Mouse (Mus musculus) intestine, postnatal 0 days (tissue): ENCODE data around the gene Hspg2. TPM values are rescaled to one million over a fixed set of nuclear protein-coding genes. Genes with fewer than 3 reads are reported as not detected.

ENCODE experiments used
- ATAC-seq: fragments of 200-750 bp; cut with Nextera tagmentation; 2 replicates; pipeline ENCODE4 v1.8.0; 2017; ENCODE audit warnings: mild to moderate bottlenecking, moderate TSS enrichment, moderate library complexity
- H3K27ac ChIP-seq: fragments of 300-500 bp; sonication (generic); 2 replicates; pipeline ENCODE4 v1.5.1; 2014; ENCODE audit warnings: mild to moderate bottlenecking, low read depth, low read length, moderate library complexity
- H3K27me3 ChIP-seq: fragments of 300-500 bp; sonication (generic); replicated peaks from 2 replicates; pipeline ENCODE4 v1.6.1; 2014; ENCODE audit warnings: low read length, mixed read lengths; ENCODE audit not compliant: control insufficient read depth, insufficient read depth
- H3K36me3 ChIP-seq: fragments of 300-500 bp; sonication (generic); 2 replicates; pipeline ENCODE4 v1.6.1; 2014; ENCODE audit warnings: mild to moderate bottlenecking, moderate library complexity; ENCODE audit not compliant: control insufficient read depth, insufficient read depth
- H3K4me1 ChIP-seq: fragments of 300-500 bp; sonication (generic); replicated peaks from 2 replicates; pipeline ENCODE4 v1.6.1; 2014; ENCODE audit warnings: antibody characterized with exemption, low read length, mixed read lengths; ENCODE audit not compliant: control insufficient read depth, insufficient read depth
- H3K4me2 ChIP-seq: fragments of 300-500 bp; sonication (generic); replicated peaks from 2 replicates; pipeline ENCODE4 v1.6.1; 2014; ENCODE audit warnings: low read depth, mild to moderate bottlenecking, moderate library complexity
- H3K4me3 ChIP-seq: fragments of 300-500 bp; sonication (generic); 2 replicates; pipeline ENCODE4 v1.5.1; 2014; ENCODE audit warnings: low read depth, low read length
- H3K9ac ChIP-seq: fragments of 300-500 bp; sonication (generic); 2 replicates; pipeline ENCODE4 v1.6.1; 2014; ENCODE audit warnings: mild to moderate bottlenecking, low read depth, low read length
- H3K9me3 ChIP-seq: fragments of 300-500 bp; sonication (generic); 2 replicates; pipeline ENCODE4 v1.6.1; 2016; ENCODE audit warnings: mixed run types; ENCODE audit not compliant: control insufficient read depth
- CTCF ChIP-seq: sonication (generic); IDR thresholded peaks from 2 replicates; pipeline ENCODE4 v1.5.1; 2016; ENCODE audit warnings: low read depth, mild to moderate bottlenecking, control low read depth, antibody characterized with exemption, moderate library complexity
- WGBS: fragments of 180-500 bp; shearing (Covaris S2); extraction: QIAGEN DNeasy Blood & Tissue Kit; methylation state at CpG from one replicate; pipeline ENCODE4 v1.1.7; 2014; 5-methylcytosine and 5-hydroxymethylcytosine counted together
- polyA plus RNA-seq: library from polyadenylated mRNA; unstranded; fragments of >200 nt; fragmentation: Nextera tagmentation; extraction: Ambion mirVana; gene quantifications from 2 replicates; pipeline ENCODE4 v1.2.1, GENCODE M21; 2015

Gene Hspg2
- polyA plus RNA-seq, 1 experiment from 2014 or later: 16.3 TPM

GRCm38 (mm10) chr4:137481381-137482030, 12.9 kb downstream of the Hspg2 start:
- WGBS: 30% methylated on average over 13 of the region's 13 CpGs

GRCm38 (mm10) chr4:137483871-137484270, 15.3 kb downstream of the Hspg2 start:
- no peak for ATAC-seq
- no peak overlapping the region for H3K27ac ChIP-seq

More at GRCm38 (mm10) chr4:137481381-137482030, 12.9 kb downstream of the Hspg2 start:
- no peak overlapping the region for H3K4me3 ChIP-seq
- H3K27ac ChIP-seq: no peak overlapping the region
- H3K4me1 ChIP-seq: peaks cover 27% of the 10 kb centered on the region; the same call in 1 of the 2 replicates
- no peaks in the 10 kb centered on the region for H3K36me3 ChIP-seq
- H3K4me2 ChIP-seq: 0 out of 2 replicates have a peak overlapping the region, but pooled peaks have one; percentile 37
- no peaks in the 10 kb centered on the region for H3K9me3 ChIP-seq
- H3K27me3 ChIP-seq: no peaks in the 10 kb centered on the region
- H3K9ac ChIP-seq: no peak overlapping the region
- TF ChIP-seq CTCF: no peak
- ATAC-seq: no peak

GRCm38 (mm10) chr4:137484586-137484985, 16.0 kb downstream of the Hspg2 start:
- H3K4me3 ChIP-seq: no peak overlapping the region
- H3K36me3 ChIP-seq: no peaks in the 10 kb centered on the region
- peaks cover 28% of the 10 kb centered on the region for H3K4me1 ChIP-seq
- H3K9me3 ChIP-seq: no peaks in the 10 kb centered on the region
- H3K4me2 ChIP-seq: no peak overlapping the region
- H3K27me3 ChIP-seq: no peaks in the 10 kb centered on the region
- 0 out of 2 replicates have a peak, but pooled peaks have one; percentile 9 for TF ChIP-seq CTCF
- no peak for ATAC-seq
- WGBS: 68% methylated on average over 7 of the region's 7 CpGs
- H3K9ac ChIP-seq: no peak overlapping the region
- no peak overlapping the region for H3K27ac ChIP-seq

More at GRCm38 (mm10) chr4:137483871-137484270, 15.3 kb downstream of the Hspg2 start:
- Histone ChIP-seq H3K27me3 (no peaks in the 10 kb centered on the region), H3K9me3 (no peaks in the 10 kb centered on the region), H3K4me3 (no peak overlapping the region), H3K4me1 (peaks cover 35% of the 10 kb centered on the region), H3K4me2 (no peak overlapping the region), H3K36me3 (no peaks in the 10 kb centered on the region), H3K9ac (no peak overlapping the region)
- no peak for TF ChIP-seq CTCF
- 32% methylated on average over 16 of the region's 16 CpGs for WGBS

- TF ChIP-seq CTCF: no peak
- H3K27ac ChIP-seq: peak overlapping the region; percentile 62
- H3K4me1 ChIP-seq: peaks cover 24% of the 10 kb centered on the region
- WGBS: 48% methylated on average over 14 of the region's 14 CpGs
- no peak overlapping the region for H3K4me2 ChIP-seq
- no peaks in the 10 kb centered on the region for H3K9me3 ChIP-seq
- H3K9ac ChIP-seq: no peak overlapping the region
- H3K36me3 ChIP-seq: no peaks in the 10 kb centered on the region
- H3K4me3 ChIP-seq: no peak overlapping the region
- no peaks in the 10 kb centered on the region for H3K27me3 ChIP-seq
- no peak for ATAC-seq
Observed at GRCm38 (mm10) chr4:137485258-137485960, 16.8 kb downstream of the Hspg2 start.

- Histone ChIP-seq H3K36me3 (no peaks in the 10 kb centered on the region), H3K4me2 (no peak overlapping the region), H3K4me1 (peaks cover 22% of the 10 kb centered on the region), H3K27ac (peak overlapping the region; percentile 79), H3K27me3 (no peaks in the 10 kb centered on the region), H3K9me3 (no peaks in the 10 kb centered on the region), H3K4me3 (no peak overlapping the region), H3K9ac (no peak overlapping the region)
- no peak for TF ChIP-seq CTCF
- no peak for ATAC-seq
- WGBS: 48% methylated on average over 20 of the region's 20 CpGs
Observed at GRCm38 (mm10) chr4:137486081-137487014, 17.8 kb downstream of the Hspg2 start.
